Mouse (Mus musculus) thymus, adult 2 months (tissue): ENCODE results near the gene Fry.

Experiments
- CTCF ChIP-seq: fragments of 200-500 bp; IDR thresholded peaks from 2 replicates; pipeline ENCODE4 v1.5.1; 2012; ENCODE audit warnings: mild to moderate bottlenecking, control low read depth, low read length, moderate library complexity, borderline replicate concordance; ENCODE audit not compliant: control insufficient read depth, poor library complexity, insufficient read depth; ENCODE audit errors: extremely low read depth
- POLR2A ChIP-seq: fragments of 200-500 bp; IDR thresholded peaks from 2 replicates; pipeline ENCODE4 v1.6.1; 2012; ENCODE audit warnings: mild to moderate bottlenecking, low read length, control low read depth, moderate library complexity; ENCODE audit not compliant: control insufficient read depth, poor library complexity, insufficient read depth; ENCODE audit errors: extremely low read depth

DNA sequence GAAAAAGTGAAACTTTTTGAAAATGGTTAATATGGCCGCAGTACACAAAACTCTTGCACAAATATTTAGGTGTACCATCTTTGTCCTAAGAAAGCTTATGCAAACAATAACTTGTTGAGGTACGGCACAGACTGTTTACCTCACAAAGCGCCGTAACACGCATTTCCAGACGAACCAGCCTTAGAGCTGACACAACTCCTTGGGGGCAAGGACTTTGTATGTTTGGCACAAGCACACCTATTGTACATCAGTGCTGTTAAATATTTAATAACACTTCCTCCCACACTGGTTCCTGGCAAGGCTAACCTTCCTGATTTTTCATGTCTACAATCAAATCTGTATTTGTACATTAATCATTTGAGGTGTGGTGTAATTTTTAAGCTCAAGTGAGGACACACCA, 95.6 kb downstream of the Fry start:
- TF ChIP-seq POLR2A (no peak), CTCF (no peak)
